Mouse (Mus musculus): Measurements from ENCODE around the gene Gin1. TPM values are rescaled to one million over a fixed set of nuclear protein-coding genes. Genes with fewer than 3 reads are reported as not detected.
A peak's percentile ranks its signal among the peaks of the same experiment; 100 is the strongest.

Gene Gin1
- polyA plus RNA-seq, 1 experiment from 2014 or later = 19.2 TPM

DNA sequence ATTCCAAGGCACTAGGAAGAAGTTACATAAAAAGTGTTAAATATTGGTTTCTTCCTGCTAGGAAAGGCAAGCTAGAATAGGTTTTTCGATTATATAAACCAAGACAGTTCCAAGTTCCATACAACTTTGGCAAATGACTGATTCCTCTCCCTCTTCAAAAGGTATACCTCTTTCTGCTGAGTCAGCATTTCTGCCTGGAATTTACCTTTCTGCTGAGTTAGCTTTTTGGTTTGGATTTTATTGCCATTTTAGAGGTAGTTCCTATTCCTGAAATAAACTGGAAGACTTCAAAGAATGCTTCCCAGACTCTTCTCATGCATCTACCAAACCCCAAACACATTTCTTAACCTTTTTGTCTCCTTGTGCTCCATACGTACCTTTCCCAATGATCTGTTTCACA lies 1.9 kb upstream of the Gin1 start:
- H3K27ac ChIP-seq (replicated peaks) = no peak overlapping the region
- H3K4me1 ChIP-seq = peaks cover 28% of the 10 kb centered on the region
- H3K27me3 ChIP-seq (ENCODE audit: low read depth, poor library complexity, severe bottlenecking) = peaks cover 4% of the 10 kb centered on the region; the same call in 1 of the 2 replicates
- H3K9me3 ChIP-seq (replicated peaks) = no peaks in the 10 kb centered on the region
- H3K36me3 ChIP-seq = no peaks in the 10 kb centered on the region
- H3K4me3 ChIP-seq = peak overlapping the region; percentile 92
- 90% methylated on average over 2 of the region's 2 CpGs for WGBS
- DNase-seq (ENCODE audit: low spot score) = no peak

DNA sequence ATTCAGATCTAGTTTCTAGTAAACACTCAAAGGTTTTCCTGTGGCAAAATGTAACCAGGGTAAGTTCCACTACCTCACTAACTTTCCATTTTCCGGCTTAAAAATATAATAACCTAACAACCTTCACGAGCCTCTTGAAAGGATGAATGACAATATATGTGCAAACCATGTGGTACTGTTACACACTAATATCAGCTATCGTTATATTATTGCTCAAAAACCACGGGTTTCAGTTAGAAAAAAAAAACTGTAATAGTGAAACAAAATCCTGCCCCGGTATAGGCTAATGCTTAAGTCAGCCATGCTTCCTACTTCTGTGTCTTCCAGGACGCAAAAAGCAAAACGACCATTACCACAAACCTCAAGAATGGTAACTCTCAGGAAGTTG lies 1.1 kb upstream of the Gin1 start:
- peaks cover 28% of the 10 kb centered on the region for H3K4me1 ChIP-seq
- 17% methylated on average over 7 of the region's 7 CpGs for WGBS
- H3K27me3 ChIP-seq (ENCODE audit: low read depth, poor library complexity, severe bottlenecking) = peaks cover 4% of the 10 kb centered on the region; the same call in 1 of the 2 replicates
- no peaks in the 10 kb centered on the region for H3K36me3 ChIP-seq
- peak overlapping the region; percentile 91 for H3K27ac ChIP-seq (replicated peaks)
- no peaks in the 10 kb centered on the region for H3K9me3 ChIP-seq (replicated peaks)
- no peak for DNase-seq (ENCODE audit: low spot score)
- H3K4me3 ChIP-seq = peak overlapping the region; percentile 92

DNA sequence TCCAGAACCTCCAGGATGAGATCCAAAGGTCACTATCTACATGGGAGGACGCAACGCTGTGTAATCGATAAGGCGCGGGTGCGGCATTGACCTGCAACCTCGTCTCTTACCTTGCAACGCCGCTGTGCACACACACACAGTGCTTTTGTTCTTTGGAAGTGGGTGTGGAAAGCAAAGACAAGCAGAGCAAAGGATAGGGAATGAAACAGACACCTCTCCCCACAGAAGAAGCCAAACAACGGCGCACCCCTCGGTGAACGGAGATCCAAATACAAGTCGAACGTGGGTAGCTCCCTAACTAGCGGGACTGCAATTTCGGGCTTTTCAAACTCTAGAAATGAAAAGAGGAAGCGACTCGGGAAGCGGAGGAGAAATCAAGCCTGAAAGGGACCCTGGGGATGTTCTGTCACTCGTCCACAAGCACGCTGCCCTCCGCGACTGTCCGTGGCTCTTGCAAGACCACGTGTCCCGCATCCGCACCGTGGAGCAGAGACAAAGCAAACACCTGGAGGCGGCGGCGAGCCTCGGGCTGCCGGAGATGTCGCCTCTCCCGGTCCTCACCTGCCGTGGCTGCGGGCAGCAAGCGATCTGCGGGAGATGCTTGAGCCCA lies 573 bp upstream of the Gin1 start:
- no peak for DNase-seq (ENCODE audit: low spot score)
- Histone ChIP-seq H3K36me3 (no peaks in the 10 kb centered on the region), H3K4me3 (peak overlapping the region; percentile 92), H3K27me3 (ENCODE audit: low read depth, poor library complexity, severe bottlenecking) (peaks cover 4% of the 10 kb centered on the region; the same call in 1 of the 2 replicates), H3K4me1 (peaks cover 28% of the 10 kb centered on the region), H3K9me3 (replicated peaks) (no peaks in the 10 kb centered on the region), H3K27ac (replicated peaks) (peak overlapping the region; percentile 91)
- WGBS = under 1% methylated on average over 40 of the region's 40 CpGs

DNA sequence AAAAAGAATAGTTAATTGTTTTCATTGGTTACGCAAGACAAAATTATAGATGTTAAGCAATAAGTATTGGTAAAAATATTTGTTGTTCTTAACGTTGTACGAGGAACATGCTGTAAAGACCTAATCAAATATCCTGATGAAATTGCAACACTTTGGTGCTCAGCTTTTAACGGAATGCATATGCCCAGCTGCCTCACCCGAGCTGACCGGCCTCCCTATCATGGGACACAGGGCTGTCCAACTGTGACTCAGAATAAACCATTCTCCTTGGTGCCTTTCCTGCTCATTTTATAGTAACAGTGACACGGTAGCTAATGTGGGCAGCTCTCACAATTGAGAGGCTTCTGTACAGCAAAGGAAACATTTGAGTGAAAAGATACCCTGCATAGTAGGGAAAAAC lies 1.1 kb downstream of the Gin1 start:
- WGBS = 79% methylated on average over 7 of the region's 7 CpGs
- H3K27ac ChIP-seq (replicated peaks) = no peak overlapping the region
- H3K9me3 ChIP-seq (replicated peaks) = no peaks in the 10 kb centered on the region
- peak; percentile 12 for DNase-seq (ENCODE audit: low spot score)
- H3K36me3 ChIP-seq = no peaks in the 10 kb centered on the region
- peaks cover 4% of the 10 kb centered on the region; the same call in 1 of the 2 replicates for H3K27me3 ChIP-seq (ENCODE audit: low read depth, poor library complexity, severe bottlenecking)
- peaks cover 28% of the 10 kb centered on the region for H3K4me1 ChIP-seq
- peak overlapping the region; percentile 92 for H3K4me3 ChIP-seq

DNA sequence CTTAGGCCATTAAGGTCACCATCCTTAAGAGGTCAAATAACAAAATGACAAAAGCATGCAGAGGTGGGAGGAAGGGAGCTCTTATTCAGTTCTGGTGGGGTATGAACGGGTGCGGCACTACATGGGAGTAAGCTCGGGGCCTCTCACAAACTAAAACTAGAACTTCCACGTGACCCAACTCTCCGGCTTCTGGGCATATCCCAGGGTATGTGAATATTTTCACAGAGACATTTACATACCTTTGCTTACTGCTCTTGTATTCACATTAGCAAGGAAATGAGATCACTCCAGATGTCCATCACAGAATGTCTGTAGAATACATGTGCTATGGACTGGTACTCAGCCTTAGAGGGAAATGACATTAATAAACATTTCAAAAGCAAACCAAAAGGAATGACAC lies 1.8 kb downstream of the Gin1 start:
- Histone ChIP-seq H3K4me3 (no peak overlapping the region), H3K9me3 (replicated peaks) (no peaks in the 10 kb centered on the region), H3K4me1 (peaks cover 28% of the 10 kb centered on the region), H3K27ac (replicated peaks) (no peak overlapping the region), H3K36me3 (no peaks in the 10 kb centered on the region), H3K27me3 (ENCODE audit: low read depth, poor library complexity, severe bottlenecking) (peaks cover 4% of the 10 kb centered on the region; the same call in 1 of the 2 replicates)
- no peak for DNase-seq (ENCODE audit: low spot score)
- WGBS = 92% methylated on average over 5 of the region's 5 CpGs

DNA sequence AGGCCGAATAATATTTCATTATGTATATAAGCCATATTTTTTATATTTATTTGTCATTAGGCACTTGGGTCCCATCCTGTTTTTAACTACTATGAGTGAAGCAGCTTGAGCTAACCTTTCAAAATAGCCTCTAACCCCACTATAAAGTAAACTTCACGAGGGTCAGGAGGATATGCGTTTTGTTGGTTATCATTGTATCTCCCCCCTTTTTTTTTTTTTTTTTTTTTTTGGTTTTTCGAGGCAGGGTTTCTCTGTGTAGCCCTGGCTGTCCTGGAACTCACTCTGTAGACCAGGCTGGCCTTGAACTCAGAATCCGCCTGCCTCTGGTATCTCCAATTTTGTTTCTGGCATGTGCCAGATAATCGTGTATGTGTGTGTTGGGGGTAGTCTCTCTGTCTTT lies 3.4 kb downstream of the Gin1 start:
- no peak overlapping the region for H3K27ac ChIP-seq (replicated peaks)
- no peaks in the 10 kb centered on the region for H3K36me3 ChIP-seq
- no peaks in the 10 kb centered on the region for H3K9me3 ChIP-seq (replicated peaks)
- H3K4me1 ChIP-seq = peaks cover 14% of the 10 kb centered on the region
- DNase-seq (ENCODE audit: low spot score) = no peak
- WGBS = 85% methylated on average over 6 of the region's 6 CpGs
- peaks cover 4% of the 10 kb centered on the region; the same call in 1 of the 2 replicates for H3K27me3 ChIP-seq (ENCODE audit: low read depth, poor library complexity, severe bottlenecking)
- H3K4me3 ChIP-seq = no peak overlapping the region

DNA sequence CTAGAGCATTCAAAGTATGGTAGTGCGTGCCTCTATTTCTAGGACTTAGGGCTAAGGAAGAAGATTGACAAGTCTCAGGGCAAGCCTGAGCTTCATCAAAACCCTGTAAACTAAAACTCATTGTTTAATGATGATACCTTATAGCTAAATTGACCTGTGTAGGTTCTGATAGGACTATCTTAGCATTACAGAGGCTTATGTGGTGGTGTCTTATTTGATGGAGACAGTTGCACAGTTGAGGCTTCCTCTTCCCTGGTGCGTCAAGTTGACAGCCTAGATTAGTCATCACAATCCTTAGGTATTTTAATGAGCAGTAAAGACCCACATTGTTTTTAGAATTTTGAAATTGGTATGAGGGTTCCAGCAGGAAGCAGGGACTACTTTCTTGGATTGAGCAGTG lies 4.0 kb downstream of the Gin1 start:
- DNase-seq (ENCODE audit: low spot score) = no peak
- WGBS = 93% methylated on average over 2 of the region's 2 CpGs
- Histone ChIP-seq H3K36me3 (no peaks in the 10 kb centered on the region), H3K4me3 (no peak overlapping the region), H3K9me3 (replicated peaks) (no peaks in the 10 kb centered on the region), H3K4me1 (peaks cover 8% of the 10 kb centered on the region), H3K27me3 (ENCODE audit: low read depth, poor library complexity, severe bottlenecking) (peaks cover 4% of the 10 kb centered on the region; the same call in 1 of the 2 replicates), H3K27ac (replicated peaks) (no peak overlapping the region)

DNA sequence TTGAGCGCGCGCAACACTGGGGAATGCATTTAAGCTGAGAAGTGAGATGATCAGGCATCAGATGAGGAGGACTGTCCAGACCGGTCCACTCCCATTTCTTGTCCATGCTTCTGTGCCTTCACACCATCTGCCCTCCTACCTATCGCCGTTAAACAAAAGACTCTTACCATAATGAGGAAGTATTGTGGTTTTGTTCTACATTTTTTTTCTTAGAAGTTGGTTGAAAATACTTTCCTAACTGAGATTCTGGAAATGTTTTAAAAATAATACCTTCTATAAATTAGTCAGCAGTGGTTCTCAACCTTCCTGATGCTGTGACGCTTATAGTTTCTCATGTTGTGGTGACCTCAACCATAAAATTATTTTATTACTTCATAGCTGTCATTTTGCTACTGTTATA lies 11.7 kb downstream of the Gin1 start:
- no peaks in the 10 kb centered on the region for H3K9me3 ChIP-seq (replicated peaks)
- no peak for DNase-seq (ENCODE audit: low spot score)
- H3K36me3 ChIP-seq = no peaks in the 10 kb centered on the region
- WGBS = 95% methylated on average over 7 of the region's 7 CpGs
- H3K27me3 ChIP-seq (ENCODE audit: low read depth, poor library complexity, severe bottlenecking) = no peaks in the 10 kb centered on the region
- no peak overlapping the region for H3K4me3 ChIP-seq
- H3K27ac ChIP-seq (replicated peaks) = no peak overlapping the region
- H3K4me1 ChIP-seq = no peaks in the 10 kb centered on the region

DNA sequence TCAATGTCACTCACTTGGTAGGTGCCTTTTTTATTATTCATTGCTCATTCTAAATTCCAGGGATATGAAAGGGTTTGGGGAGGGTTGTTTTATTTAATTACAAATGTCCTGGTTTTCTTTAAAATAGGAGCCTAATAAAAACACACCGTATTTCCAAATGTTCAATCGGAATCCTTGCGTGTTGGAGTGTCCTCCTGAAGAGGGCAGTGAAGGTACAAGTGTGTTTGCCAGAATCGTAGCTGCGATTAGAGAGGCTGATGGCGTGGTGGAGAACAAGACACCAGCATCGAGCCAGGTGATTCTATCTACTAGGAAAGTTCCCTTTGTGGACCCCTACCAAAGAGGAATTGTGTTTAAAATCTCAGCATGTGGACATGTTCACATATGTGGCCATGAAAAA lies 15.0 kb downstream of the Gin1 start:
- no peak for DNase-seq (ENCODE audit: low spot score)
- no peaks in the 10 kb centered on the region for H3K36me3 ChIP-seq
- H3K4me3 ChIP-seq = no peak overlapping the region
- H3K27me3 ChIP-seq (ENCODE audit: low read depth, poor library complexity, severe bottlenecking) = no peaks in the 10 kb centered on the region
- no peak overlapping the region for H3K27ac ChIP-seq (replicated peaks)
- WGBS = 77% methylated on average over 7 of the region's 7 CpGs
- no peaks in the 10 kb centered on the region for H3K4me1 ChIP-seq
- no peaks in the 10 kb centered on the region for H3K9me3 ChIP-seq (replicated peaks)

DNA sequence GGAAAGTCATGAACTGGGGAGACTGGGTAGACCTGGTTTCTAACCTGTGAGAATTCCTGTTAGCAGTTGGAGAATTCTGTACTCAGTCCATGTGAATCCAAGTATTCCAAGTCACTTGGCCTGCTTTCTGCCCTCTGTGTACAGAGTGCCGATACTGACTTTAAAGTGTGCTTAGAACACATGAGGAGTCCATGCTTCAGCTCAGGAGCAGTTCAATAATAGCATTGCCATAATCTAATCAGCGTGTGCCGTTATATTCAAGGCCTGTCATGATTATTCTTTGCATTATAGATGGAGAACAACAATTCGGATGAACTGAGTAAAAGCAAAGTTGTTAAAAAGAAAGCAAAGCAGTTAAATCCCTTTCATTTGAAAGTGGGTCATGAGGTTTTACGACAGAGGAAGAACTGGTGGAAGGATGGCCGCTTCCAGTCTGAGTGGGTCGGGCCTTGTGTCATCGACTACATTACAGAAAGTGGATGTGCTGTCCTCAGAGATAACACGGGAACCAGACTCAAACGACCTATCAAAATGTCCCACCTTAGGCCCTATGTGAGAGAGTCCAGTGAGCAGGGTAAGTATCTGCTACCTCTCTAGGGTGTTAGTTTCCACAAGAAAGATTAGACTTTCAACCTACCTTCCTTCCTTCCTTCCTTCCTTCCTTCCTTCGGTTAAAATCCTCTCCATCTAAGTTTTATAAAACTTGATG lies 15.9 kb downstream of the Gin1 start:
- H3K4me1 ChIP-seq = no peaks in the 10 kb centered on the region
- H3K9me3 ChIP-seq (replicated peaks) = no peaks in the 10 kb centered on the region
- no peak overlapping the region for H3K4me3 ChIP-seq
- no peak overlapping the region for H3K27ac ChIP-seq (replicated peaks)
- 92% methylated on average over 11 of the region's 11 CpGs for WGBS
- H3K36me3 ChIP-seq = no peaks in the 10 kb centered on the region
- DNase-seq (ENCODE audit: low spot score) = no peak
- no peaks in the 10 kb centered on the region for H3K27me3 ChIP-seq (ENCODE audit: low read depth, poor library complexity, severe bottlenecking)

DNA sequence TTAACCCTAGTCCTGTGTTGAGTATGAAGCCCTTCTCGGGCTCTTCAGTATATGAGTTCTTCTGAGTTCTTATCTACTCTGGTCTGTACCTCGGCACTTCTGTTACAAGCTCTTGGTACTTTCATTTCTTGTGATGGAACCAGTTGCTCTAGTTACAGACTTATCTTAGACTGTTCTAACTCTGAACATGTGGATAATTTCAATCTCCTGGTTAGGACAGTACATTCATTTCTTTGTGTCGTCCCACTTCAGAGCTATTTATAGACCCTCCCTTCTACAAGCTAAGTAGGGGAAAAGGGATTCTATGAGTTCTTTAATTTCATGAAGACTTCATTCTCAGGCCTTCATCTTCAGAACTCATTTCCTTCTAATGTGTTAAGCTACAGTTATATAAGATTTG lies 17.7 kb downstream of the Gin1 start:
- Histone ChIP-seq H3K27me3 (ENCODE audit: low read depth, poor library complexity, severe bottlenecking) (no peaks in the 10 kb centered on the region), H3K9me3 (replicated peaks) (no peaks in the 10 kb centered on the region), H3K36me3 (no peaks in the 10 kb centered on the region), H3K4me3 (no peak overlapping the region), H3K27ac (replicated peaks) (no peak overlapping the region), H3K4me1 (no peaks in the 10 kb centered on the region)
- DNase-seq (ENCODE audit: low spot score) = no peak
- 92% methylated on average over 3 of the region's 3 CpGs for WGBS

DNA sequence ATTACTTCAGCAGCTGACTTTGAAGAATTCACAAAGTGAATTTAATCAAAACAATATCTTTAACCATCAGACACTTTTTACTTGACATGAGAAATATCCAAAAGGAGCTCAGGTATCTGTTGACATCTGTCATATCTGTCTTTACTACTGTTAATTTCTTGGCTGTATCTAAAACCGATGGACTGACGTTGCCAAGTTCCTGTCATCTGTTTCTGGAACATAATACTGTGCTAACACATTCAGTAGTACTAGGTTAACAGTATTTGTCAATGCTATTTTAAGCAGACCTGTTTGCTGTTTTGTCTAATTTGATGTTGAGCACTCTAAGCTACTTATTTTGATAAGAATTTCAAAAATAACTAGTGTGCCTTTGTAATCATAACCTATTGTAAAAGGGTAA lies 18.5 kb downstream of the Gin1 start:
- Histone ChIP-seq H3K9me3 (replicated peaks) (no peaks in the 10 kb centered on the region), H3K4me1 (no peaks in the 10 kb centered on the region), H3K27ac (replicated peaks) (no peak overlapping the region), H3K27me3 (ENCODE audit: low read depth, poor library complexity, severe bottlenecking) (no peaks in the 10 kb centered on the region), H3K36me3 (no peaks in the 10 kb centered on the region), H3K4me3 (no peak overlapping the region)
- no peak for DNase-seq (ENCODE audit: low spot score)
- 96% methylated on average over 2 of the region's 2 CpGs for WGBS

DNA sequence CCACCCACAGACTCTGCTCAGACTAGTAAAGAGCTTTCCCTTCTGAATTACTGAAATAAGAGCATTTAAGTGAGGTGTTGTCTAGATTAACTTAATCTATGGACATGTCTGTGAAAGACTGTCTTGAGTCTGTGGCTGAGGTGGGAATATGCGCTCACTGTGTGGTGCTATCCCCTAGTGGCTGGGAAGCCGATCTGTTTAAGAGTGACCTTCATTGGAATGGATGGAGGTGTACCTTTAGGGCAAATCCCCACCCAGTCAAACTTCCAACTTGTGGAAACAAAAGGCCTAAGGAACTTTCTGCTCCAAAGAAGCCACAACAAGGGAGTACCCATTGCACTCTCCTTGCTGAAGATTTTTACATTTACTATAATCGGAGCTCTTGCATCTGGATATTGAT lies 24.1 kb downstream of the Gin1 start:
- Histone ChIP-seq H3K36me3 (no peaks in the 10 kb centered on the region), H3K9me3 (replicated peaks) (no peaks in the 10 kb centered on the region), H3K4me3 (no peak overlapping the region), H3K27me3 (ENCODE audit: low read depth, poor library complexity, severe bottlenecking) (no peaks in the 10 kb centered on the region), H3K4me1 (no peaks in the 10 kb centered on the region), H3K27ac (replicated peaks) (no peak overlapping the region)
- 82% methylated on average over 3 of the region's 3 CpGs for WGBS
- DNase-seq (ENCODE audit: low spot score) = no peak

Measured in midbrain, embryonic 10.5 days (tissue).